Mouse (Mus musculus) adrenal gland, postnatal 25 days (tissue): ENCODE data around the gene Dscaml1. TPM values are rescaled to one million over a fixed set of nuclear protein-coding genes. Genes with fewer than 3 reads are reported as not detected.

Experiments used
- DNase-seq: peaks from one replicate; pipeline ENCODE4 v3.0.0; 2021; ENCODE audit warnings: mixed read lengths
- total RNA-seq: library from RNA; stranded (reverse); gene quantifications from 2 replicates; pipeline ENCODE4 v1.2.3, GENCODE M21; 2021

Gene Dscaml1
- total RNA-seq, 1 experiment from 2014 or later: 1.5 TPM

GRCm38 (mm10) chr9:45572787-45573492 is 146.5 kb downstream of the Dscaml1 start:
- no peak for DNase-seq

- DNase-seq: no peak
These were observed 147.0 kb downstream of the Dscaml1 start for GRCm38 (mm10) chr9:45573493-45573815.

GRCm38 (mm10) chr9:45574021-45574420 is 147.6 kb downstream of the Dscaml1 start:
- no peak for DNase-seq

- DNase-seq: no peak
These were observed 153.8 kb downstream of the Dscaml1 start for GRCm38 (mm10) chr9:45580069-45580795.

GRCm38 (mm10) chr9:45586475-45586874 is 160.0 kb downstream of the Dscaml1 start:
- DNase-seq: no peak

- no peak for DNase-seq
These were observed 161.3 kb downstream of the Dscaml1 start for GRCm38 (mm10) chr9:45587704-45588103.

- DNase-seq: peak; percentile 38
These were observed 163.4 kb downstream of the Dscaml1 start for GRCm38 (mm10) chr9:45589867-45590266.

- DNase-seq: no peak
These were observed 164.6 kb downstream of the Dscaml1 start for GRCm38 (mm10) chr9:45591061-45591460.

GRCm38 (mm10) chr9:45592374-45592773 is 165.9 kb downstream of the Dscaml1 start:
- DNase-seq: peak; percentile 8

GRCm38 (mm10) chr9:45598117-45598516 is 171.7 kb downstream of the Dscaml1 start:
- DNase-seq: no peak

GRCm38 (mm10) chr9:45599377-45599776 is 172.9 kb downstream of the Dscaml1 start:
- no peak for DNase-seq

- DNase-seq: no peak
These were observed 180.9 kb downstream of the Dscaml1 start for GRCm38 (mm10) chr9:45607337-45607736.

- no peak for DNase-seq
These were observed 181.9 kb downstream of the Dscaml1 start for GRCm38 (mm10) chr9:45608097-45609031.

- no peak for DNase-seq
These were observed 184.1 kb downstream of the Dscaml1 start for GRCm38 (mm10) chr9:45610336-45611060.

GRCm38 (mm10) chr9:45614616-45615015 is 188.2 kb downstream of the Dscaml1 start:
- no peak for DNase-seq

- DNase-seq: no peak
These were observed 191.5 kb downstream of the Dscaml1 start for GRCm38 (mm10) chr9:45617889-45618288.

GRCm38 (mm10) chr9:45618443-45618842 is 192.0 kb downstream of the Dscaml1 start:
- no peak for DNase-seq

- DNase-seq: no peak
These were observed 193.6 kb downstream of the Dscaml1 start for GRCm38 (mm10) chr9:45620049-45620448.

- DNase-seq: no peak
These were observed 194.5 kb downstream of the Dscaml1 start for GRCm38 (mm10) chr9:45620920-45621319.

GRCm38 (mm10) chr9:45625889-45626446 is 199.5 kb downstream of the Dscaml1 start:
- DNase-seq: no peak

GRCm38 (mm10) chr9:45632520-45632919 is 206.1 kb downstream of the Dscaml1 start:
- peak; percentile 50 for DNase-seq

GRCm38 (mm10) chr9:45633036-45633435 is 206.6 kb downstream of the Dscaml1 start:
- DNase-seq: peak; percentile 20
